Mouse (Mus musculus) heart, postnatal 36 days (tissue): ENCODE results near the gene Gm20388. TPM values are rescaled to one million over a fixed set of nuclear protein-coding genes. Genes with fewer than 3 reads are reported as not detected.

ENCODE experiments used
- DNase-seq, 2 experiments: peaks; one replicate each; pipeline ENCODE4 v3.0.0; 2021 to 2022
- intact Hi-C: fragments of 180-260 bp; cut with DNase I; formaldehyde crosslinking; loops from one replicate; pipeline ENCODE4 v1.15.1; 2025
- total RNA-seq, 2 experiments: library from RNA; stranded (reverse); gene quantifications; 2 replicates each; pipeline ENCODE4 v1.2.3; 2021

Gm20388 gene
- total RNA-seq, 2 experiments from 2014 or later: 3.5 to 4.9 TPM

DNA sequence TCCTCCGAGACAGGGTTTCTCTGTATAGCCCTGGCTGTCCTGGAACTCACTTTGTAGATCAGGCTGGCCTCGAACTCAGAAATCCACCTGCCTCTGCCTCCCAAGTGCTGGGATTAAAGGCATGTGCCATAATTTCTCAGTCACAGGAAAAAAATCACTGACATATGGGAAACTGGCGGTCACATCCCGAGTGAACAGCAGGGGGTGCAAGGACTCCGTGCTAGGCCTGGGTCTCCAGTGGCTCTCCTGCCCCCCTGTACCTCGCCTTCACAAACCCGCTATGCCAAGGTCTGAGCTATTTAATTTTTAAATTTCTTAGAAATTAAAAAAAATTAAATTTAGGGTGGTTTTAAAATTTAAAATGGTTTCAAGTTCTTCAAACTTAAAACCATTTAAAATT, 769.8 kb downstream of the Gm20388 start:
- intact Hi-C loops: loop anchor here (5.0 kb wide), 1 partner anchor 57 kb away; the partner anchor contains the start of gene Irf8
- DNase-seq: peak in 1 of 2 experiments; percentile 61

DNA sequence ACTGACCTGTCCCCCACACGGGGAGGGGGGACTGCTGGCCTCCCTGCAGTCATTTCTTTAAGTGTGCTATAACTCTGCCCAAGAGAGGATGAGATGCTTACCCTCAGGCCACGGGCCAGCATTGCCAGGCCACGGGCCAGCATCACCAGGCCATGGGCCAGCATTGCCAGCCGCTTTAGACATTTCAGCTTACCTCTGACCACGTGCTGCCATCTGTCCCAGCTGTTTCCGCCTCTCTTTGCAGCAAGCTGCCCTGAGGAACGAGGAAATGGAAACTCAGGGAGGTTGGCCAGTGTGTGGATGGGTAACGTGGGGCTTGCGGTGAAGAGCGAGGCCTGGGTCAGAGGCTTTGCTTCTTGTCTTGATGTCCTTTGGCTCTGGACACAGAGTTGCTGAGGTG, 770.5 kb downstream of the Gm20388 start:
- no peak for DNase-seq
- intact Hi-C loops: loop anchor here (5.0 kb wide), 1 partner anchor 56 kb away; the partner anchor contains the start of gene Irf8

DNA sequence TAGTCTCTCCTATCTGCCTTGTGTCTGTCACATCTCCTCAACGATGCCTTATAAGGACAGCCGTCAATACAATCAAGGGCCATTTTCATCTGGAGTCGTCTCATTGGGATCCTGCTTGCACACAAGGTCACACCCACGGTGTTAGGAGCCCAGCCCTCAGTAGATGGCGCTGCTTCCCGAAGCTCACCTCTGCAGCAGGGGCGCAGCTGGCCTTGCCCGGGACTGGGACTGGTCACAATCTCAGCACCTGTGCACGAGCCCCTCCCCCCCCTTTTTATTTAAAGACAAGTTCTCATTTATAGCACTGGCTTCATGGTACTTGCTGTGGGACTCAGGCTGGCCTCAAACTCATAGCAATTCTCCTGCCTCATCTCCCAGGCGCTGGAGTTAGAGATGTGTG, 773.0 kb downstream of the Gm20388 start:
- DNase-seq: peak; percentile 80 to 83
- intact Hi-C loops: loop anchor here (5.0 kb wide), 1 partner anchor 54 kb away; the partner anchor contains the start of gene Irf8

DNA sequence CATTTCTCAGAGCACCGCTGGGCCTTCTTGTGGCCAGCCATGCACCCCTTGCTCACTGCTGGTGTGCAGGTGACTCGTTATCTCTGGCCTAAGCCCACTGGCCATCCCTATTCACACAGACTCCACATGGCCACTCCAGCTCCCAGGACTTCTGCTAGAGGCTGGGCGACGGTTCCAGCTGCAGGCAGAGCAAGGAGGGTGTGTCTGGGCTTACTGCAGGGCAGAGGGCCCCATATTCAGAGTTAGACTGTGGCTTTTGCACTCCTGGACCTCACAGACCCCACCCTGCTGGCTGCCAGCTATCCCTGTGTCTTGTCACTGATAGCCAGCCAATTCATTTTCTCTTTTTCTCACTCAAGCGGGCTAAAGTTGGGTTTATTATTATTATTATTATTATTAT, 773.4 kb downstream of the Gm20388 start:
- intact Hi-C loops: loop anchor here (5.0 kb wide), 1 partner anchor 53 kb away; the partner anchor contains the start of gene Irf8
- no peak for DNase-seq

DNA sequence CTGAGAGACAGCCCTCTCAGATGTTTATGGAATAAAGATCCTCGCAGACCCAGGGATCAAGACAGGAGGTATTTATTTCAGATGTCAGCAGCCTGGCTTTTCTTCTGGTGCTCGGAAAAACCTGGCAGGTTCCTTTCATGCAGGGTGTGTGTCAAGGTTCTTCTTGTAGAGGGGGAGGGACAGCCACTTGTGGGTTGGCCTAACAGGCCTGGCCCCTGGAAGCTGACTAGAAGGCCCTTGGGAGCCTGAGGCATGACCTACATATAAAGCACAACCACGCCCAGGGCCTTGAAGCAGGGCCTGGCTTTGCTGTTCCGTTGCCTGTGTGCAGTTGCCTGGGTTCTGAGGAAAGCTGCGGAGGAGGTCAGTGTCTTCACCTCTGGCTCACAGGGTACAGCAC, 774.5 kb downstream of the Gm20388 start:
- peak in 1 of 2 experiments; percentile 45 for DNase-seq
- intact Hi-C loops: no loop called here

DNA sequence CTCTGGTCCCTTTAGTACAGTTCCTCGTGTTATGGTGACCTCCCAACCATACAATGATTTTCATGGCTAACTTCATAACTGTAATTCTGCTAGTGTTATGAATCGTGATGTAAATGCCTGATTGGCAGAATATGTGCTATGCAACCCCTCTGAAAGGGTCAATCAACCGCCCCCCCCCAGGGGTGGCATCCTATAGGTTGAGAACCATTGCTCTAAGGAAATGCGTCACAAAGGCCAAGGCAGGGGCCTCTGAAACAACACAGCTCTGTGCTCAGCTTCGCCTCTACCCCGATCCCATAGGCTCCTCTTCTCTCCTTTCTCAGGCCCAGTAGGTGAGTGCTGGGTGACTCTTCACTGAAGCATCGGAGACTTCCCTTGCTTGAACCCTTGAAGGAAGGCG, 775.0 kb downstream of the Gm20388 start:
- intact Hi-C loops: no loop called here
- no peak for DNase-seq

DNA sequence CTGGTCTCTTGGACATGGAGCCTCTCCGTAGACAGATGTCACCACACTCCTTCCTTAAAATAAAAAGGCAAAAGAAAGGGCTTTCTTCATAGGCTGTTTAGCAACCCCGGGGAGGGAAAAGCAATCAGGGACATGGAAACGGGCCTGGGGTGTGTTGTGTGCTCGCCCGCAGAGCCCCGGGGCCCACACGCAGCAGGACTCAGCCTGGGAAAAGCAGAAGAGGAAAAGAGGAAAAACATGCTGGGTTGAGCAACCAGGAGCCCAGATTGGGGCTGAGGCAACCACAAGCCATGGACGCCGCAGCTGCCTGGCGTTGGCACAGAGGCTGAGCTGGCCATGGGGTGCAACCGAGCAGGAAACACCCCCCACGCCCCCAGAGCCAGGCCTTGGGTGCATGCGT, 775.4 kb downstream of the Gm20388 start:
- DNase-seq: peak; percentile 33 to 57
- intact Hi-C loops: no loop called here

DNA sequence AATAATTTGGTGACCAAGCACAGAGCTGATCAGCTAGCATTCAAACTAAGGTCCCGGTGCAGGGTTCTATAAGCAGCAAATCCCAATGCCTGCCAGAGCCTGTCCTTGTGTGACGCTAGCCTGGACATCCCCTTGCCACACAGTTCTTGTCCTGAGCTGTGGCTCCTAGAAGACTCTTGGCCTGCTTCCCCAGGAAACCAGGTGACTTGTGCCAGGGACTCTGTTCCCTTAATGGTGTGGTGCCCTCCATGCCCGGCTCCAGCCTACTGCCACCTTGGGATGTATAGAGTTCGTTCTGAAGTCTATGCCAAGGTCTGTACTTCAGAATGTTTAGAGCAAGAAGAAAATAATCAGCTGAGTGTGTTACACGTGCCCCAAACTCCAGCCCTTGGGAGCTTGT, 775.9 kb downstream of the Gm20388 start:
- DNase-seq: no peak
- intact Hi-C loops: no loop called here

DNA sequence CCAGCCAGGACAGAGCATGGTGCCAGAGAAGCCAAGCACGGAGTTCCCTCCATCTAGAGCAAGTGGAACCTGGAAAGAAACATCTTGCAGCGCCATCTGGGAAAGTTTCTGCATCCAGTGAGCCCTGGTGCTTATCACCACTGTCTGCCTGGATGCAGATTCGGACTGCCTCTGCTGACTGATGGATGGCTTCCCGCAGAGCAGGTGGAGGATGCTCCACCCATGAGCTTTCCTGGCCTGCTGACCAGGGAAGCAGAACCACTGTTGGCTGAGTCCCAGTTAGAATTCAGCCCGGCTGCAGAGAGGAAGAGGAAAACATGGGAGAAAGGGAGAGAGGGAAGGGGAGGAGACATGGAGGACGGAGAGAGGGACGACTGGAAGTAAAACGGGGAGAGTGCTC, 777.1 kb downstream of the Gm20388 start:
- peak; percentile 49 to 62 for DNase-seq
- intact Hi-C loops: no loop called here

DNA sequence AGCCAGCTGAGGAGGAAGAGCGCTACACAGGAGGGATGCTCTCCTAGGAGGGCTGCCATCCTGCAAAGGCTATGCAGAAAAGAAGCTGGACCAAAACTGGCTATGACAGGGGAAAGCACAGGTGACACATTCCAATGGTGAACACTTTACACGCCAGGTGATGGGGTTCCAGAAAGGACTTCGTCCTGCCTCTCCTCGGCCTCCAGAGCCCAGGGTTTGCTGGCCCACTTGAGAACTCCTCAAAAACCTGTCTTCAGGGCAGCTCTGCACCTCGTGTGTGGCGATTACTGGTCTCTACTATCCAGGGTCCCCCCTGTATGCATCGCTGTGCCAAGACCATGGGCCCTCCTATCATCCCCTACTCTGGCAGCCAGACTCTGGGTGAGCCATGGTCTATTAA, 777.9 kb downstream of the Gm20388 start:
- intact Hi-C loops: no loop called here
- no peak for DNase-seq

DNA sequence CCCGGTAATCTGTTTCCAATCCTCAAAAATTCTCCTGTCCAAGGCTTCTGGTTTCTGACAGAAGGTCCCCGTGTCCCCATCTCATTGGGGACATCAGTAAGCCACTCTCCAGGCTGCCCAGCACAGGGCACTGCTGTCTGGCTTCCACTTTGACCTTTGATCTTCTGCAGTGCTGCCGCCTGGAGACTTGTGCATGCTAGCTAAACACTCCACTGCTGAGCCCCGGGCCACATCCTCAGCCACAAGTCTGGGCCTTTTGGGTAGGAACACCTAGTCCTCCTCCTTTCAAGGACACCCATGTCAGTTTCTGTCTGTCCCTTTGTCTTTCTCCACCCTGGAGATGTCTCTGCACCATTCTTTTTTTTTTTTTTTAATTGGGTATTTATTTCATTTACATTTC, 782.3 kb downstream of the Gm20388 start:
- intact Hi-C loops: no loop called here
- no peak for DNase-seq

DNA sequence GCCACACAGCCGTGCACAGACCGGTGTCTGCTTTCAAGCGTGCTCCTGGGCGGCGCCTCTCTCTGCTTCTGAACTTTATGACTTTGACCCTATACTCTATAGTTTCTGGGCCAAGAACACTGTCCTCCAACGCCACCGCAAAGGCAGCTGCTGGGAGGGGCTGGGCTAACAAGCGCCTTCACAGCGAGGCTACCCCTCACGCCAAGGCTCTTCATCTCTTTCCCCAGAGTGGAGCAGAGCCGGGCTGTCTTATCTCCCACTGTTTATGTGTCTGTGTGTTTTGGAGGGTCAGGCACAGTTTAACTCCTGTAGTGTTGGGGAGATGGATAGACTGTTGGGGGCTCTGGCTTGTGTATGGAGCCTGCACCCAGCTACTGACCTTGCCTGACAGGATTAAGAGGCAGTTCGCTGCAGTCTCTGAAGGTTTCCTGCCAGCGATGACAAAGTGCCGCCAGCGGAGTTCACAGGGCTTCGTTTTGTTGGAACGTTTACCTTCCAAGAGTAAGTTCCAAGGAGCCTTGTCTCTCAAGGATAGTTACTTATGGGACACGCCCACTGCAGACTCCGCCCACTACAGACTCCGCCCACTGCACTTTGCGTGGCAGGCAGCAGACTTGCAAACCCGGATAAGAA, 783.3 kb downstream of the Gm20388 start:
- intact Hi-C loops: no loop called here
- no peak for DNase-seq

DNA sequence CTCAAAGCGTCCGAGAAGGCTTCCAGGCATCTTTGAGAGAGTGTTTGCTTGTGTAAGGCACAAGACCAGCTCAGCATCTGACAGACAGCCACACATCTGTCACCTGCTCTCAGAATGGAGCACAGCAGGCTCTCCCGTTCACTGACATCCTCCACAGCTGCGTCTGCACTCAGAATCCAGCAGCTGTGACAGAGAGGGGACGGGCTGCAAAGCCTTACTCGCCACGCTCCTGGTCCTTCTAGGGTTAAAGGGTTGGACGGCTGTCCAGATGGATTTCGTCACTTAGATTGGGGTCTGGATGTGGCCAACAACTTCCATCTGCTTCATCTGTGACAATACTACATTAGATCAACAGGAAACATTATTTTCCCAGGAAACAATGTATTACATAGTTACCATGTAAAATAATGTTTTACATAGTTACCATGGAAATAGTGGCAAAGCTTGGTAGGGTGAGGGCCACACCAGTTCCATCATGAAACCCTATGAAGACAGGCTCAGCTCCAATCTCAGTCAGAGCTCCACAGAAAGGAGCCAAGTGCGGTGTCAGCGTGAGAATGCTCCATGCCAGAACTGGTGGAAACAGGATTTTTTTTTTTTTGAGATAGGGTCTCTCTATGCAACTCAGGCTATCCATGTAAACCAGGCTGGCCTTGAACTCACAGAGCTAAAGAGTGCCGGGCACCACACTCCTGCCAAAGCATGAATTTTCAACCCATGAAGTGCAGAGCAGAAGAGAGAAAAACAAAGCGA, 785.9 kb downstream of the Gm20388 start:
- DNase-seq: no peak
- intact Hi-C loops: no loop called here

DNA sequence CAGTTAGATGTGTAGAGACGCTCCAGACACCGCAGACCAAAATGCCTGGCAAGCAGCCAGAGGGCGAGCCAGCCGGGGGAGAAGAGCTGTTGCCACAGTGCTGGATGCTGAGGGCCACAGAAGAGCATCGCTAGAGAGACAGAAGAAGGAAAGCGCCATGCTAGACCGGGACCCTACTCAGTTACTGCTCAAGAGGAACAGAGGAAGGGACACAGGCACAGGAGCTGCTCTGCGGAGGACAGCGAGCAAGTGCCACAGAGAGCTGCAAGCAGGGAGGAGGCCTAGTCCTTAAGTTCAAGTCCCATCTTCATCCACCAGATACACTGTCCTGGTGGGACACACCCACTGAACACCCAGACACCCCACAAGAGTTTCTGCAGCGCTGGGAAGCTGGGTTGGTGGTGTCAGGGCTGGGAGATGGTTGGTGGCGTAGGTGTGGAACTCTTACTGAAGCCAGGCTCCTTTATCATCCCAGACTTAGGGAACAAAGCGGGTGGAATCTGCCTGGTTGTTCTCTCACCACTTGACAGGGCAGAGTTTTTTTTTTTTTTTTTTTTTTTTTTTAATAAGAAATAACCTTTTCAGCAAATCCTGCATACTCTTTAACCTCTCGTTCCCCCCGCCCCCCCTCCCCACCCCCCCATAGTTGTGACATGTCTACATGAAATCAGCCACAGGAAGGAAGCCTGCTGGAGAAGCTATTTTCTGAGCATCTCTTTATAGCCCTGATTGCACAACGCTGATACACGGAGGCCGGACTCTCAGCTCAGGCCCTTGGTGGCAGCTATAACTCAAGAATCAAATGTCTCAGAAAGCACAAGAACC, 786.7 kb downstream of the Gm20388 start:
- intact Hi-C loops: no loop called here
- DNase-seq: peak; percentile 56 to 63

DNA sequence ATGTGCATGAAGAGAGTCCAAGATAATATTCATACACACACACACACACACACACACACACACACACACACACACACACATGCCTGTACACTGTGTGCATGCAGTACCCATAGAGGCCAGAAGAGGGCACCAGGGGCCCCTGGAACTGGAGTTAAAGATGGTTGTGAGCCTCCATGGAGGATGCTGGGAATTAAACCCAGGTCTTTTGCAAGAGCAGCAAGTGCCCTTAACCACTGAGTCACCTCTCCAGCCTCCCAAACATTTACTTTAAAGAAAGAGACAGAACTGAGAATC, 787.3 kb downstream of the Gm20388 start:
- intact Hi-C loops: no loop called here
- DNase-seq: peak in 1 of 2 experiments; percentile 42

DNA sequence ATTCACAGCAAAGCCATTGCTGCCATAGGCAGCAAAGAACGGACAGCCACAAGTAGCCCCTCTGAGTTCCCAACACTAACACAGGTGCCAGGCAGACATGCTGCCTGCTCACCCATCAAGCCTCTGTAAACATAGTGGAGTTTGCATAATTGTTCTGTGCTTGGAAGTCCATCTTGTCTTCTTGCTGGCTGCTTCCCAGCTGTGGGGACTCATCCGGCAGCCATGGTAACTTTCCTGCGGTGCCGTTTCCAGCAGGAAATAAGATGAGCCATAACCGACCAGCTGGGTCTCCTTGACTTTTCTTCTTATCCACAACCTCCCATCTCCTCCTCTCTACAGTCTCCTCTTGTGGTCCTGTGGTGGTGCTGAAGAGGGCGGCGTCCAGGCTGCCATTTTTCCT, 787.8 kb downstream of the Gm20388 start:
- intact Hi-C loops: no loop called here
- no peak for DNase-seq

DNA sequence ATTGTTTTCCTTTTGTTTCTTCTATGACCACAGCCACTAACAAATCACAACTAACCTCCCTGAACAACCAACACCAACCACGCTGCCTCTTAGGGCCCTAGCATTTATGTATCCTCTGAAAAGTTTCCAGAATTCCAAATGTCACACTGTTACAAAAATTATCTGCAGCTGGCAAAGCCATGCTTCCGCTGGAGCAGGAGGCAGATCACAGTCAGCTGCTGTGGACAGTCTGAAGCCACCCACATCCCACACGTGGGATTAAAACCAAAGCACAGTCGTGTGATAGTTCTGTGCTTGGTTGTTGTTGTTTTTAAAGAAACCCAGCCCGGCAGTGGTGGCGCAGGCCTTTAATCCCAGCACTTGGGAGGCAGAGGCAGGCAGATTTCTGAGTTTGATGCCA, 788.4 kb downstream of the Gm20388 start:
- DNase-seq: no peak
- intact Hi-C loops: no loop called here

DNA sequence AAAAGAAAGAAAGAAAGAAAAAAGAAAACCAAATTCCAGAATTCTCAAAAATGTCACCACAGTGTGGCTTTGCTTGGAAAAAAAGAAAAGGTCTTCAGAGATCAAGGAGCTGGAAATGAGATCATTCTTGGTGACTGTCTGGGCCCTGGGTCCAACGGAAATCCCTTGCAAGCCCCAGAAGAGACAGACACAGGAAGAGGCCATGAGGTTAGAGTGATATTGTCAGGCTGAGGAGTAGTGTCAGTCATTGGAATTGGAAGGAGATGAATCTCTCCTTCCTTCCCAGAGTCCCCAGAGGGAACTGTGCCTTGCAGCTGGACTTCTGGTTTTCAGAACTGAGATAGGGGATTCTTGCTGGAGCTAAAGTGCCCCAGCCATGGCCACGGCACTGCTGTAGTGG, 788.9 kb downstream of the Gm20388 start:
- intact Hi-C loops: no loop called here
- DNase-seq: no peak

DNA sequence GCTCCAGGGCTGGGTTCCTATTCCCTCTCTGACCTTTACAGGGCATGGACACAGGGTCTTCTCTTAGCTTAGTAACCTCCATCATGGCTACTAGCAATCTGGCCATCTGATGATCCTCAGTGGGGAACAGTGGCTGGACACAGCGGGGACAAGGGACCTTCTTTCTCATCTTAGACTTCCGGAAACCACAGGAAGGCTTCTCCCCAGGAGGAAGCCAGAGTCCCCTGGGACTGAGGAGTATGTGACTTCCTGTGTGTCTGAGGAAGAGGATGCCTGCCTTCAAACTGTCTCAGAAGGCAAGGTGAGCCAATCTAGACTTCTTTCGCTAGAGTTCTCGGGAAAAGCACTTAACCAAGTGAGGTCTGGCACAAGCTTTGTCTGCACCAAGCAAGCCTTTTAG, 789.4 kb downstream of the Gm20388 start:
- DNase-seq: no peak
- intact Hi-C loops: no loop called here

DNA sequence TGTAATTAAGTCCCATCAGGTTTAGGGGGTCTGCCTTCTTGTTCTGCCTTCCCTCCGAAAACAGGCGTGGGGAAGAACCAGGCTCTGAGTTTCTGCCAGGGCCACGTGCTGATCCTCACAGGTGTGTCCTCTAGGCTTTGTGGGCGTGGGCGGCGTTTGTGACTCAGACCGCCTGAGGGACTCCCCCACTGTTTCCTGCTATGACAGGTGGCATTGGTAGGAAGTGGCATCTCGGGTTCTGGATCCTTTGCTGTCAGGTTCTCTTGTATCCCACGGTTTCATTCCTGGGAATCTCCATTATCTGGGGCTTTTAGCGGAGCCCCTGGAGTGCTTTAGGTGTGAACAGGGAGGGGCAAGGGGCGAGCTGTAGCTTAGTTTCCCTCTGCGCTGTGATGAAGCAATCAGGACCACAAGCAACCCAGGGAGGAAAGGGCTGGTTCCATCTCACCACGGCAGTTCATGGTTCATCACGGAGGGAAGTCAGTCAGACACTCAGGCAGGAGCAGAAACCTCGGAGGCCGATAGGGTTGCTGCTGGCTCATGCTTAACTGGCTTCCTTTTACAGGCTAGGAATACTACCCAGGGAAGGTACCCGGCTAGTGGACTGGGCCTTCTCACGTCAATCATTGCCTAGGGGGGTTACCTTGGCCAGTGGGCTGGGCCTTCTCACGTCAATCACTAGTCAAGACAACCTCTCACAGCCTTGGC, 791.3 kb downstream of the Gm20388 start:
- no peak for DNase-seq
- intact Hi-C loops: no loop called here

DNA sequence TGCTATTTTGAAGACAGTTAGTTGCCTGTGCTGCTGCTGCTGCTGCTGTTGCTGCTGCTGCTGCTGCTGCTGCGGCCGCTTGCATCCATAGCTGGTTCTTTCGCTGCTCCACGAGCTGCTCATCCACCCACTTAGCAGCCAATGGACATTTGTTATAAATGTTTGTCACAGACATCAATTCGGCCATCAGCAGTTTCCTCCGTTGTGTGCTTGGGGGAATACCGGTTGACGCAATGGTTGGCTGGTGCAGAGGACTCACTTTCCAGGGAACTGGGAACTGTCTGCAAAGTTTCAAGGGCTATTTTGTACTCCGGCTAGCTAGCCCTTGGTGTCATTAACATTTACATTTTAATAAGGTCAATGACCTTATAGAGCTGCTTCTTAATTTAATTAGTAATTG, 793.6 kb downstream of the Gm20388 start:
- peak; percentile 33 to 47 for DNase-seq

More for the DNA sequence above, 793.6 kb downstream of the Gm20388 start:
- intact Hi-C loops: no loop called here
